Mouse (Mus musculus) limb, embryonic 12.5 days (tissue): ENCODE measurements around the gene Hnrnpu. TPM values are rescaled to one million over a fixed set of nuclear protein-coding genes. Genes with fewer than 3 reads are reported as not detected.
"Not testable (repeated sequence)": the region's sequence is repeated elsewhere in the genome, so short reads cannot be mapped to it uniquely, and the experiment has no call there.

Experiments
- ATAC-seq: fragments of 200-750 bp; cut with Nextera tagmentation; 2 replicates; pipeline ENCODE4 v1.8.0; 2017; ENCODE audit warnings: low read depth, moderate TSS enrichment; ENCODE audit not compliant: insufficient number of reproducible peaks, insufficient read depth, low FRiP score, low TSS enrichment
- H3K27ac ChIP-seq: fragments of 300-500 bp; sonication (generic); 2 replicates; pipeline ENCODE4 v1.5.1; 2016; ENCODE audit warnings: mild to moderate bottlenecking, moderate library complexity
- H3K27me3 ChIP-seq: fragments of 300-500 bp; sonication (generic); 2 replicates; pipeline ENCODE4 v1.6.1; 2016; ENCODE audit warnings: mild to moderate bottlenecking, moderate library complexity
- H3K36me3 ChIP-seq: fragments of 300-500 bp; sonication (generic); 2 replicates; pipeline ENCODE4 v1.6.1; 2016; ENCODE audit warnings: mild to moderate bottlenecking, moderate library complexity
- H3K4me1 ChIP-seq: fragments of 300-500 bp; sonication (generic); replicated peaks from 2 replicates; pipeline ENCODE4 v1.6.1; 2016
- H3K4me2 ChIP-seq: fragments of 300-500 bp; sonication (generic); 2 replicates; pipeline ENCODE4 v1.6.1; 2016; ENCODE audit warnings: mild to moderate bottlenecking, moderate library complexity
- H3K4me3 ChIP-seq: fragments of 300-500 bp; sonication (generic); replicated peaks from 2 replicates; pipeline ENCODE4 v1.5.1; 2016; ENCODE audit warnings: mild to moderate bottlenecking
- H3K9ac ChIP-seq: fragments of 300-500 bp; sonication (generic); replicated peaks from 2 replicates; pipeline ENCODE4 v1.6.1; 2016; ENCODE audit warnings: mild to moderate bottlenecking, moderate library complexity
- H3K9me3 ChIP-seq: fragments of 300-500 bp; sonication (generic); 2 replicates; pipeline ENCODE4 v1.6.1; 2016; ENCODE audit warnings: mild to moderate bottlenecking, moderate library complexity
- WGBS: fragments of 180-500 bp; shearing (Covaris S2); methylation state at CpG from one replicate; pipeline ENCODE4 v1.1.7; 2016; 5-methylcytosine and 5-hydroxymethylcytosine counted together
- polyA plus RNA-seq: library from polyadenylated mRNA; unstranded; fragments of >200 nt; fragmentation: Nextera tagmentation; extraction: Ambion mirVana; gene quantifications from 2 replicates; pipeline ENCODE4 v1.2.1, GENCODE M21; 2016

Hnrnpu gene
- polyA plus RNA-seq, 1 experiment from 2014 or later, result 869 TPM

DNA sequence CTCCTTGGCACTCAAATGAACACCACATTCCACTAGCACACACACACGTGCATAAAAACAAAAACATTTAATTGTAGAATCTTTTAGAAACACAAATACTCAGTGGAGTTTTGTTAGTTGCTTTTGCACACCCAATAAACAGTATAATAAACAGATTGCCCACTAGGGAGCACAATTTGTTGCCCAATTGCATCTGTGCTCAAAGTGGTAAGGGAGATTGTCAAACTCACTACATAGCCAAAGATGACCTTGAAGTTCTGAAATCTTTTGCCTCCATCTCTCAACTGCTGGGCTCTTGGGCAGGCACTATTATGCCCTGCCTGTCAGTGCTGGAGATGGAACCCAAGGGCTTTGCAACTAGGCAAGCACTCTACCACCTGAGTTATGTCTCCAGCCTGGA lies 27.5 kb downstream of the Hnrnpu start:
- Histone ChIP-seq H3K4me3 (no peak overlapping the region), H3K27ac (no peak overlapping the region), H3K4me1 (no peaks in the 10 kb centered on the region; the same call in 1 of the 2 replicates), H3K36me3 (no peaks in the 10 kb centered on the region), H3K9ac (no peak overlapping the region), H3K9me3 (no peaks in the 10 kb centered on the region), H3K4me2 (no peak overlapping the region), H3K27me3 (no peaks in the 10 kb centered on the region)
- WGBS, result 43% methylated on average over 1 of the region's 1 CpGs
- no peak for ATAC-seq

DNA sequence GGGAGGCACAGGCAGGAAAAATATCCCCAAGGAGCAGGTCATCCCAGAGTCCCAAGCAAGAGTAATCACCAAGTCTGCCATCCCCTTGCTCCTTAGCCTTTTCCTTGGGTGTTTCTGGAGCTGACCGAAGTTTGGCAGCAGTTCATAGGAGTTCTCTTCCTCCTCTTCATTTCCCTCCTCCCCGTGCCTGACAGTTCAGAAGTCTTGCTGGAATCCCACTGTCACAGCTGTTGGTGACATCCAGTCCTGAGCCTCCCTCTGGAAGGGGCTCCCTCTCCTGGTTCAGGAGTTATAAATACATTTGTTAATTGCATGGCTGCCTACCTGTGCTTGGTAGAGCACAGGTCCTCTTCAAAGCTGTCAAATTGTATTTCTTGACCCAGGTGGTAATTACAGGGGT lies 28.1 kb downstream of the Hnrnpu start:
- no peak for ATAC-seq
- no peak overlapping the region for H3K9ac ChIP-seq
- no peaks in the 10 kb centered on the region for H3K27me3 ChIP-seq
- H3K9me3 ChIP-seq, result no peaks in the 10 kb centered on the region
- no peaks in the 10 kb centered on the region for H3K36me3 ChIP-seq
- H3K4me3 ChIP-seq, result no peak overlapping the region
- no peak overlapping the region for H3K27ac ChIP-seq
- WGBS, result 71% methylated on average over 2 of the region's 2 CpGs
- H3K4me1 ChIP-seq, result no peaks in the 10 kb centered on the region; the same call in 1 of the 2 replicates
- H3K4me2 ChIP-seq, result no peak overlapping the region

DNA sequence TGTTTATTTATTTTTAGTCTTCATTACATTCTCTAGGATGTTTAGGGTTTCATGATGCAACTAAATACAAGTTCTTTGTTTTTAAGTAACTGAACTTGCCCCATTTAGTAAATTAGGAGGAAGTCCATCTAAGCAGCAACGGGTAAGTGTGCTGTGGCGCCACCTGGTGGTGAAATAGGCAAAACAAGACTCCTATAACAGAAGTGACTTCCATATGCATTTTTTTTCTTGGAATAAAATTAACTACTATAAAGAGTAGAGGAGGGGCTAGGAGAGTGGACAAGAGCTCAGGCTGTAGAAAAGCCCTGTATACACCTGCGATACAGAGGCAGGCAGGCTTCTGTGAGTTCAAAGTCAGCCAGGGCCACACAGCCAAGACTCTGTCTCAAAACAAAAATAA lies 34.2 kb downstream of the Hnrnpu start:
- Histone ChIP-seq H3K27me3 (no peaks in the 10 kb centered on the region), H3K4me2 (no peak overlapping the region), H3K27ac (no peak overlapping the region), H3K36me3 (no peaks in the 10 kb centered on the region), H3K9ac (no peak overlapping the region), H3K9me3 (peaks cover 12% of the 10 kb centered on the region; the same call in 1 of the 2 replicates), H3K4me1 (no peaks in the 10 kb centered on the region), H3K4me3 (no peak overlapping the region)
- no peak for ATAC-seq
- 24% methylated on average over 3 of the region's 3 CpGs for WGBS

DNA sequence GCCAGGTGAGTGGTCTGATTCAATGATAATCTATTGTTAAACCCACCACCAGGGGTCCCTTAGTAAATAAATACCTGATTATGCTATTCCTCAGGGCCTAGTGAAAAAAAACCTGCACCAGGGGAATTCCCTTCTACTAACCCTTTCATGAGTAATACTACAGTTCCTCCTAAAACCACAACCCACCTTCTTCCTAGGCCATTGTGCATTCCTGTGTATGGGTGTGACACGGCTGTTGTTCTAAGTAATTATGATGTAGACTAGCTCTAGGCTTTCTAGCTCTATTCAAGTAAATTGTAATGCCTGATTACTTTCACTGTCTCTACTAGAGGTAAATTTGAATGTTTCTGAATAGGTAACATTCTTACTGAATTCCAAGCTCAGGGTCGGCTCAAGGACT lies 36.3 kb downstream of the Hnrnpu start:
- peaks cover 12% of the 10 kb centered on the region; the same call in 1 of the 2 replicates for H3K9me3 ChIP-seq
- H3K27me3 ChIP-seq, H3K9ac ChIP-seq, H3K27ac ChIP-seq, H3K36me3 ChIP-seq, H3K4me3 ChIP-seq, H3K4me2 ChIP-seq, H3K4me1 ChIP-seq, ATAC-seq: not testable (repeated sequence)
- 90% methylated on average over 2 of the region's 2 CpGs for WGBS

DNA sequence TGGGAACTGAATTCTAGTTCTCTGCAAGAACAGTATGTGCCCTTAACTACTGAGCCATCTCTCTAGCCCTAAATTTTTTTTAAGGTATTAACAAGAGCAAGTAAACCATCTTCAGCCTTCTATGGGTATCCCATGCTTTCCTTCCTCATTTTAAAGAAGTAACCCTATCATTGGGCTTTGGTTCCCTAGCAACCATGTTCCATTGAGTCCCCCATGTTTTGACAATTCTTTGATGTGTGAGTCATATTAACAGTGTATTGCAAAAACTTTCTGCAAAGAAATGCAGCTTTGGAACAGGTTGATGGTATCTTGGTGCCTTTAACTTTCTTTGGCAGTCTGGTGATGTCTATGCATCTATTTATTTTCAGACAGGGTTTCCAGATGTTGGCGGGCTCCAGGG lies 43.5 kb downstream of the Hnrnpu start:
- H3K4me2 ChIP-seq, result no peak overlapping the region
- H3K36me3 ChIP-seq, result no peaks in the 10 kb centered on the region
- no peak overlapping the region for H3K4me3 ChIP-seq
- H3K4me1 ChIP-seq, result peaks cover 5% of the 10 kb centered on the region; the same call in 1 of the 2 replicates
- ATAC-seq, result no peak
- 97% methylated on average over 1 of the region's 1 CpGs for WGBS
- no peaks in the 10 kb centered on the region for H3K9me3 ChIP-seq
- no peak overlapping the region for H3K9ac ChIP-seq
- no peaks in the 10 kb centered on the region for H3K27me3 ChIP-seq
- no peak overlapping the region for H3K27ac ChIP-seq

DNA sequence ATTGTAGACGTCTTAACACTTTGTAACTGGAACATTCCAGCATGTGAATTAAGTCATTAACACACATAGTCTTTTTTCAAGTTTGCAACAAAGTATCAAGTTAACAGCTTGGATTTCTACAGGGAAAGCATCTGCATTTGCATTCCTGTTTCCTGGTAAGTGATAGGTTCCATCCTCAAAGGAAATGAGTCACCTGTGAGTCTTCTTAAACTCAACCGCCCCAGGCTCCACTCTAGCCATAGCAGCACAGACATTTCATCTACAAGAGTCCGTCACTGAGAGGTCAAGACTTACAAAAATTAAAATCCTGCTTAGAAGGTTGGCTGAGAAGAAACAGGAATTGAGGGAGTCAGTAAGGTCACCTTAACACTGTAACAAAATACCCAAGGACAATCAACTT lies 45.9 kb downstream of the Hnrnpu start:
- H3K4me2 ChIP-seq, result no peak overlapping the region
- no peak overlapping the region for H3K9ac ChIP-seq
- 69% methylated on average over 3 of the region's 3 CpGs for WGBS
- H3K27ac ChIP-seq, result no peak overlapping the region
- no peaks in the 10 kb centered on the region for H3K4me1 ChIP-seq
- no peak overlapping the region for H3K4me3 ChIP-seq
- no peaks in the 10 kb centered on the region for H3K27me3 ChIP-seq
- no peak for ATAC-seq
- no peaks in the 10 kb centered on the region for H3K9me3 ChIP-seq
- no peaks in the 10 kb centered on the region for H3K36me3 ChIP-seq

DNA sequence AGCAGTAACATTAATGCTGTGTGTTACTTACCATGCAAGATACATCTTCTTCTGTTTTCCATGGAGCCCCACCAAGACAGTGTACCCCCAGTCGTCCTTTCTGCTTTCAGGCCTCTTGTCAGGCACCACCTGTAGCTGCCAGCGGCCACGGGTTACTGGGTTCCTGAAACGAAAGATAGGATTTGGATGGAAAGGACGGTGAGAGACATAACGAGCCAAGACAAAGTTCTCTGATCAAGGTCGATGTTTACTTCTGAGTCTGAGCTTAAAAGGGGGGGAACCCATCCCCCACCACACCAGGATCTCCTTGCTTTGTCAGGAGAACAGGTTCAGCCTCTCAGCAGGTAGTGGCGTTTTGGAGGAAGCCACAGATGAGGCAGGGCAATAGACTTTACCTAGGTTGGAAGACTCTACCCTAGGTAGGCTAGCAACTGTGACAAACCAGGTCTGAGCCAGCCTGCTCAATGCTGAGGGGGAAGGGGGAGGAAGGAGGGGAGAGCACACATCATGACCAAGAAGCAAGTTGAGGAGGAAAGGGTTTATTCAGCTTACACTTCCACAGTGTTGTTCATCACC lies 49.9 kb downstream of the Hnrnpu start:
- Histone ChIP-seq H3K4me1 (no peaks in the 10 kb centered on the region), H3K4me3 (no peak overlapping the region), H3K9me3 (peaks cover 7% of the 10 kb centered on the region; the same call in 1 of the 2 replicates), H3K36me3 (no peaks in the 10 kb centered on the region), H3K9ac (no peak overlapping the region), H3K4me2 (no peak overlapping the region), H3K27me3 (no peaks in the 10 kb centered on the region), H3K27ac (no peak overlapping the region)
- no peak for ATAC-seq
- WGBS, result 64% methylated on average over 8 of the region's 8 CpGs

DNA sequence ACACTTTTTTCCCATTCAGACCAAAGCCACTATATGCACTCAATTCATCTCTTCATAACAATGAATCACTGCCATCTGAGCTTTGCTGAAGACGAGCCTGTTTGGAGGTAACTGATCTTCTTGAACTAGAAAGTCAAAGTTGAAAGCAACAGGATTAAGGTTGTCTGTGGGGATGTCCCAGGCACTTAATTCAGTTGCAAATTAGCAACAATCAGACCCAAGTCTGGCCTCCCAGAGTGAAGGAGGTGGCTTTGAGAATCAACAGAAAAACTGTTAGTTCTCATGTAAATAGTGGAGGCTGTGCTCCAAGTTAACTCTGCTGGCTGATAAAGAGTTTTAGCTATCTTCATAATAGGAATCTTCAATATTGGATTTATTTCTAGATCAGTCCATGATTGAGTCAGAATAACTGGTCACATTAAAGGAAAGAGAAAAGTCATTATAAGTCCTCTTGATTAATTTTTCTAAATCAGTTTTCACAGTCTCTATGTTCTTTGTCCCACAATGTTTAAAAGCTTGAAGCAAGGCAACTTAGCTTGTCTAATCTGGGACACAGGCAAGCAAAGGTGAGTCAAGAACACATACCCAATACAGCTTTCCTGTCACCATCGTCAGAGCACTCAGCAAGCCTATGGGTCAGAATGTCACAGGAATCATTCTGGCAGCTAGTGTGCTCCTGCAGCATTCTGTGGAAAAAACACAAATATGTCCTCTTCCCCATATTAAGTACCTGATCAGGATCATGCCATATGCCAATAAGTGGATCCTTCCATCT lies 53.5 kb downstream of the Hnrnpu start:
- ATAC-seq, result no peak
- H3K9me3 ChIP-seq, result peaks cover 7% of the 10 kb centered on the region; the same call in 1 of the 2 replicates

DNA sequence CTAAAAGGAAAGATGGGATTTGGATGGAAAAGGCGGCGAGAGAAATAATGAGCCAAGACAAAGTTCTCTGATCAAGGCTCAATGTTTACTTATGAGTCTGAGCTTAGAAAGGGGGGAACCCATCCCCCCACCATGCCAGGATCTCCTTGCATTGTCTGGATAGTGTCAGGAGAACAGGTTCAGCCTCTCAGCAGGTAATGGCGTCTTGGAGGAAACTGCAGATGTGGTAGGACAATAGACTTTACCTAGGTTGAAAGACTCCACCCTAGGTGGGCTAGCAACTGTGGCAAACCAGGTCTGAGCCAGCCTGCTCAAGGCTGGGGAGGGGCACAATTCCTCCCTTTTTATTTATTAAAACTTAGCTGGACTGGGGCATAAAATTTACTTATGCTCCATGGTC lies 54.3 kb downstream of the Hnrnpu start:
- H3K9ac ChIP-seq, ATAC-seq: not testable (repeated sequence)

More for the DNA sequence above, 53.5 kb downstream of the Hnrnpu start:
- Histone ChIP-seq H3K4me2 (no peak overlapping the region), H3K27ac (no peak overlapping the region), H3K9ac (no peak overlapping the region), H3K27me3 (no peaks in the 10 kb centered on the region), H3K4me3 (no peak overlapping the region), H3K36me3 (no peaks in the 10 kb centered on the region), H3K4me1 (no peaks in the 10 kb centered on the region)
- WGBS, result 59% methylated on average over 2 of the region's 2 CpGs

DNA sequence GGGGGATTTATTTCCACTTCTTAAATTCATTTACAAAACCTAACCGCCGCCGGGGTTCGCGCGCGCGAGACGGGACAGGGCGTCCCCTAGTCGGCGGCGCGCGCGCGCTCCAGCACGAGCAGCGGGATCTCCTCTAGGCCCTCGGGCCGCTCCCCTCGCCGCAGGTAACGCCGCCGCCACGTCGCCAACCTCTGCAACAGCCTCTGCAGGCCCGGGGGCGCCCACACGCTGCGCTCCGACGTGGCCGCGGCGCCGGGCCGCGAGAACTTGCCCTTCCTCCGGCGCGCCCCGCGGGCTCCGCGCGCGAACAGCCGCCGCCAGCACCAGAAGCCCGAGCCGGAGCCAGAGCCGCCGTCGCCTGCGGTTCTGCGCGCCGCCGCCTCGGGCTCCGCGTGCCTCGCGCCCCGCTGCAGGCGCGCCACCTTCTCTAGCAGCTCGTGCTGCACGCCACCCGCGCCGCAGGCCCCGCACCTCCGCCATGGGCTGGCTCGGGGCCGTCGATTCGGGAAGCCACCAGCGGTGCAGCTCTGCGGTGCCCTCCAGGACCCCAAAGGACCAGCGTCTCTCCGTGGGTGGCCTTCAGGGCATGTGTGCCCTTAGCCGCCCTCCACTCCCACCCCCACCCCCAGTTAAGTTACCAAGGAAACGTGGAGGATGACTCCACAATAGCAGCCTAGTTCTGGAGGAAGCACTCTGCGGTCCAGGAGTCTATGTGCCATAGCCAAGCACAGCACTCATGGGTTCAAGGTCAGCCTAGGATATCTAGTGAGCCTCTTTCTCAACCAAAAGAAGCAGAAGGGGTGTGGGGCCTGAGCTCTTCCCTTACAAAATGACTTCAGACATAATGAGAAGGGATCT lies 61.3 kb downstream of the Hnrnpu start:
- 0 out of 2 replicates have a peak, but pooled peaks cover 3% of the 10 kb centered on the region for H3K4me1 ChIP-seq
- no peaks in the 10 kb centered on the region for H3K36me3 ChIP-seq
- under 1% methylated on average over 85 of the region's 87 CpGs for WGBS
- no peaks in the 10 kb centered on the region for H3K9me3 ChIP-seq
- peaks cover 17% of the 10 kb centered on the region for H3K27me3 ChIP-seq
- peak overlapping the region; percentile 66 for H3K4me3 ChIP-seq
- ATAC-seq, result peak; percentile 78
- peak overlapping the region; percentile 81 for H3K4me2 ChIP-seq
- H3K9ac ChIP-seq, result peak overlapping the region; percentile 85
- H3K27ac ChIP-seq, result peak overlapping the region; percentile 81

More for the DNA sequence above, 54.3 kb downstream of the Hnrnpu start:
- not testable (repeated sequence) for H3K27ac ChIP-seq, H3K4me2 ChIP-seq, H3K4me1 ChIP-seq, H3K27me3 ChIP-seq, H3K9me3 ChIP-seq, H3K4me3 ChIP-seq, H3K36me3 ChIP-seq
- WGBS, result 92% methylated on average over 3 of the region's 3 CpGs

DNA sequence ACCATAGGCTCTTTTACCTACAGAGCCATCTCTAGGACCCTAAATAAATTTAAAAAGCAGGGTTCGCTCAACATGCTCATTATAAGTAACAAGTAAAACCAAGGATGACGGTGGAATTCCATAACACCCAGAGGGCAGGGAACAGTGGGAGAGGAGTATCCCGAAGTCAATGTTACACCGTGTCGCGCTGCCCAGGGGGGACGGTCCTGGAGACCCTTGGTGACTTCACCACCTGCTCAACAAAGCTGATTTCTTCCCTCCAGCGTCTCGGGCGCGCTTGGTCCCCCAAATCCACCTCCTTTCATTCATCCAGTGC lies 61.9 kb downstream of the Hnrnpu start:
- Histone ChIP-seq H3K27ac (no peak overlapping the region), H3K4me1 (0 out of 2 replicates have a peak, but pooled peaks cover 3% of the 10 kb centered on the region), H3K4me3 (peak overlapping the region; percentile 66), H3K27me3 (peaks cover 17% of the 10 kb centered on the region), H3K36me3 (no peaks in the 10 kb centered on the region), H3K4me2 (peak overlapping the region; percentile 81), H3K9me3 (no peaks in the 10 kb centered on the region), H3K9ac (peak overlapping the region; percentile 85)
- ATAC-seq, result no peak
- 6% methylated on average over 11 of the region's 11 CpGs for WGBS
